In the genomic region with DNA sequence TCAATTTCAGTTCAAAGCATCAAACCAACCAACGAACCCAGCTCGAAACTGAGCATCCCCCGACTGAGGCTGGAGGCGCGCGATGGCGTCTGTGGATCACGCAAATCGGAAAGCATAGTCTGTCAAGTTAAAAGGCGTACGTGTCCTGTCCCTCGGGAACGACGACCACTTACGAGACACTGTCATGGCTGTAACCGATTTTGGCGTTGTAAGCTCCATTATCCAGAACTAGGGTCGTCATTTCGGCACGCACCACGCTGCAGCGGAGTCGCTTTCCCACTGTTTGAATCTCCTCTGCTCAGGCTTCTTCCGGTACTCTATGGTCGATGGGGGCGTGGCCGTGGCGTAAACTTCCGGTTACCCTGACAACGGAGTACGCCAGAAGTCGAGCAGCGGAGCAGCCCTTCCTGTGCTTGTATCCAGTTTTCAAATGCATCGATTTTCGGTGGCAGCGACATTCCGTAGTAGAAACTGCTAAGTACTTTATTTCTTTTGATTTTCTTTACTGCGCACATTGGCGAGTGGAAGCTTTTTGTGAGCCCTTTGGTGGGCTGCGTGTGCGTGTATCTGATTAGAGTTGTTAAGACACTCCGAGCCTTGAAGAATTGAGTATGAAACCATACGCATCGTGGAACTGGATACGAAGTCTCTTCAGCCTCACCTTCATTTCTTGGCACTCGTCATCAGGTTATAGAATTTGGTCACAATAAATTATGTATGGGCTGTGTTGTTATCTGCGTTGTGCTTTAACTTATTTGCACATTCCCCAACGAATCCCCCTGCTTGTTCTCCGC, we compare ENCODE assay signal across 8 mouse cellular contexts. TPM values are rescaled to one million over a fixed set of nuclear protein-coding genes. Genes with fewer than 3 reads are reported as not detected.
A peak's percentile ranks its signal among the peaks of the same experiment; 100 is the strongest.
DNase-seq lines count a peak whose midpoint lies in the region; ATAC-seq and TF ChIP-seq lines count a peak whose summit lies in the region.

A gene (minus strand): TSS at position 295 of the 794 bp plus-strand sequence.

- peak within 1 kb of the TSS; percentile 73 for H3K9ac ChIP-seq in forebrain, embryonic 16.5 days (replicated peaks; ENCODE audit: low read depth, low read length)
- H3K9ac ChIP-seq in lung, embryonic 15.5 days = peak within 1 kb of the TSS; percentile 58

- peak; percentile 100 for ATAC-seq in G1E (ENCODE audit: extremely low read depth, insufficient number of reproducible peaks, low FRiP score, poor library complexity, severe bottlenecking)
- peak; percentile 100 for ATAC-seq in forebrain, embryonic 16.5 days
- ATAC-seq in lung, embryonic 15.5 days (ENCODE audit: borderline replicate concordance, extremely low read depth, low FRiP score, low TSS enrichment) = peak; percentile 99

- peaks cover 19% of the 10 kb centered on the region for H3K4me1 ChIP-seq in G1E (ENCODE audit: insufficient read depth, low read depth, low read length)
- peaks cover 18% of the 10 kb centered on the region for H3K4me1 ChIP-seq in forebrain, embryonic 16.5 days (replicated peaks; ENCODE audit: control insufficient read depth, insufficient read depth, low read length)
- H3K4me1 ChIP-seq in lung, embryonic 15.5 days = peaks cover 14% of the 10 kb centered on the region

- H3K36me3 ChIP-seq in G1E (replicated peaks) = peaks cover 20% of the 10 kb centered on the region
- no peaks in the 10 kb centered on the region for H3K36me3 ChIP-seq in forebrain, embryonic 16.5 days (ENCODE audit: control insufficient read depth, insufficient read depth)
- peaks cover 3% of the 10 kb centered on the region; the same call in 1 of the 2 replicates for H3K36me3 ChIP-seq in lung, embryonic 15.5 days

- peak within 1 kb of the TSS; percentile 90 for H3K27ac ChIP-seq in forebrain, embryonic 16.5 days (ENCODE audit: low read length)
- H3K27ac ChIP-seq in lung, embryonic 15.5 days = peak within 1 kb of the TSS; percentile 38; the same call in 1 of the 2 replicates

- peaks cover 9% of the 10 kb centered on the region for H3K27me3 ChIP-seq in G1E (ENCODE audit: insufficient read depth, low read length)
- H3K27me3 ChIP-seq in forebrain, embryonic 16.5 days (replicated peaks; ENCODE audit: control insufficient read depth, insufficient read depth, low read length) = 0 out of 2 replicates have a peak, but pooled peaks cover 3% of the 10 kb centered on the region
- H3K27me3 ChIP-seq in lung, embryonic 15.5 days = no peaks in the 10 kb centered on the region

- DNase-seq in G1E (ENCODE audit: low spot score) = peak; percentile 61
- peak; percentile 93 to 95 for DNase-seq in cerebellum, adult 18-20 months
- DNase-seq in heart, postnatal 4 days = peak; percentile 95
- peak; percentile 91 to 92 for DNase-seq in layer of hippocampus, adult 8-10 months (ENCODE audit: low spot score in 2 of 2)
- DNase-seq in ovary, adult 18-20 months (ENCODE audit: low spot score) = peak; percentile 83
- peak; percentile 97 for DNase-seq in thymus, postnatal 0 days (ENCODE audit: low spot score)

- peak within 1 kb of the TSS; percentile 78 for H3K4me3 ChIP-seq in G1E (ENCODE audit: low read depth, low read length)
- peak within 1 kb of the TSS; percentile 80 for H3K4me3 ChIP-seq in forebrain, embryonic 16.5 days (replicated peaks; ENCODE audit: low read length)
- peak within 1 kb of the TSS; percentile 69 for H3K4me3 ChIP-seq in lung, embryonic 15.5 days

- no peak for TF ChIP-seq CTCF in G1E (IDR thresholded peaks at IDR 0.05; ENCODE audit: low read depth, low read length)

- peak within 1 kb of the TSS; percentile 89 for H3K4me2 ChIP-seq in forebrain, embryonic 16.5 days (ENCODE audit: low read length)
- H3K4me2 ChIP-seq in lung, embryonic 15.5 days = peak within 1 kb of the TSS; percentile 70

- WGBS in forebrain, embryonic 16.5 days = under 1% methylated on average over 49 of the region's 49 CpGs
- 1% methylated on average over 49 of the region's 49 CpGs for WGBS in lung, embryonic 15.5 days

- H3K9me3 ChIP-seq in G1E (replicated peaks) = no peaks in the 10 kb centered on the region
- no peaks in the 10 kb centered on the region for H3K9me3 ChIP-seq in forebrain, embryonic 16.5 days (ENCODE audit: control insufficient read depth, low read length)
- no peaks in the 10 kb centered on the region for H3K9me3 ChIP-seq in lung, embryonic 15.5 days

RNA-seq across cellular contexts. Expression of the gene that starts here (rescaled TPM):
- total RNA-seq in G1E (2014; fragmentation: Nextera tagmentation) (18.9 and 22.5 TPM in 2 replicates), G1E (2017) (26.4 and 28.2 TPM in 2 replicates)
- 0.41 and 0.60 TPM in 2 replicates for polyA plus RNA-seq in G1E (2012)
- 59.5 and 65.5 TPM in 2 replicates for polyA plus RNA-seq in forebrain, embryonic 16.5 days (2015; fragmentation: Nextera tagmentation; extraction: Ambion mirVana)
- total RNA-seq in heart, postnatal 4 days (2021) = 1 to 10 TPM; 8.1 to 9.8 TPM
- total RNA-seq in layer of hippocampus, adult 8-10 months (2022) = 10 to 100 TPM; 23.8 to 31.5 (median 25.8) TPM
- polyA plus RNA-seq in lung, embryonic 15.5 days (2015; fragmentation: Nextera tagmentation; extraction: Ambion mirVana) = 31.7 and 34.1 TPM in 2 replicates
- polyA plus RNA-seq in thymus, postnatal 0 days (2015; fragmentation: Nextera tagmentation; extraction: Ambion mirVana) = 58.7 and 63.8 TPM in 2 replicates

Comparison
In these comparisons a context has a peak if more than half of its experiments do, and no peak if none do; other contexts are left out.
1. Peak in every context shown above with its lines: DNase-seq, ATAC-seq, H3K4me3 ChIP-seq and H3K27ac ChIP-seq.
2. RNA of the gene that starts here (polyA plus RNA-seq): 58.7 to 63.8 TPM in thymus, postnatal 0 days, 59.5 to 65.5 TPM in forebrain, embryonic 16.5 days and 31.7 to 34.1 TPM in lung, embryonic 15.5 days; 0.41 to 0.60 TPM in G1E; every median in the first group is over 10 times any median in the second.